Mouse (Mus musculus) bone marrow macrophage, adult 2 months (primary cell): ENCODE measurements around the gene Wfdc2.
"Not testable (repeated sequence)": the region's sequence is repeated elsewhere in the genome, so short reads cannot be mapped to it uniquely, and the experiment has no call there.

Experiments
- CTCF ChIP-seq: IDR thresholded peaks from 2 replicates; pipeline ENCODE4 v1.5.1; 2012; ENCODE audit warnings: low read depth, mild to moderate bottlenecking, low read length, moderate library complexity
- POLR2A ChIP-seq: IDR thresholded peaks from 2 replicates; pipeline ENCODE4 v1.6.1; 2012; ENCODE audit warnings: mild to moderate bottlenecking, low read depth, low read length, borderline replicate concordance

DNA sequence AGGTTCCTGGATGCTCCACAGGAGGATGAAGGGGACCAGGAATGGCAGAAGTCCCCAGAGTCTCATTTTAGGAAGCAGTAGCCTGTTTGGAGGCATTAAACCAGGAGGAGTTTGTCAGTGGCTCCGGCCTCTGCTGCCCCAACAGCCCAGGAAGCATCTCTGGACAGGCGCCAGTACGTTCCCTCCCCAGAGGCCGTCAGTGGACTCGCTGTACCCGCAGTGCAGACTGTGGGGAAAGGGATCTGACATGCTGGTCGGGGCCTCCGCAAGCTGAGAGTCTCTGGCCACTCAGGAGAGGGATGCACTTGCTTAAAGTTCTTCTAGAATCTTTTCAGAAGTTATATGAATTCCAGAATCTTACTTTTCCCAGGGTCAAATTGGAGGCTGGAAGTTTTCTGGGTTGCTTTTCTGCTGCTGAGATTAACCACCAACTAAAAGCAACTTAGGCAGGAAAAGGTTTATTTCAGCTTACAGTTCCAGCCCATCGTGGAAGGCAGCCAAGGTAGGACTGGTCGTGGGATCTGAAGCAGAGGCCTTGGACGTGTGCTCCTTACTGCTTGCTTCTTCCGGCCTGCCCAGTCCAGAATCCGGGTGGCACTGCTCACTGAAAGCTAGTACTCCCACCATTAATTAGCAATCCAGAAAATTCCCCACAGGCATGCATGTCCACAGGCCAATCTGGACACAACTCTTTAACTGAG is 23.0 kb downstream of the Wfdc2 start, which contains the start of gene Wfdc6a:
- TF ChIP-seq CTCF, POLR2A: not testable (repeated sequence)
